Mouse (Mus musculus) cerebellum, postnatal 10 days (tissue): ENCODE results near the gene Il5.

Experiments
- DNase-seq, 2 experiments: peaks; one replicate each; pipeline ENCODE4 v3.0.0; 2021; ENCODE audit warnings: mixed read lengths in 2 of 2

Gene Il5

DNA sequence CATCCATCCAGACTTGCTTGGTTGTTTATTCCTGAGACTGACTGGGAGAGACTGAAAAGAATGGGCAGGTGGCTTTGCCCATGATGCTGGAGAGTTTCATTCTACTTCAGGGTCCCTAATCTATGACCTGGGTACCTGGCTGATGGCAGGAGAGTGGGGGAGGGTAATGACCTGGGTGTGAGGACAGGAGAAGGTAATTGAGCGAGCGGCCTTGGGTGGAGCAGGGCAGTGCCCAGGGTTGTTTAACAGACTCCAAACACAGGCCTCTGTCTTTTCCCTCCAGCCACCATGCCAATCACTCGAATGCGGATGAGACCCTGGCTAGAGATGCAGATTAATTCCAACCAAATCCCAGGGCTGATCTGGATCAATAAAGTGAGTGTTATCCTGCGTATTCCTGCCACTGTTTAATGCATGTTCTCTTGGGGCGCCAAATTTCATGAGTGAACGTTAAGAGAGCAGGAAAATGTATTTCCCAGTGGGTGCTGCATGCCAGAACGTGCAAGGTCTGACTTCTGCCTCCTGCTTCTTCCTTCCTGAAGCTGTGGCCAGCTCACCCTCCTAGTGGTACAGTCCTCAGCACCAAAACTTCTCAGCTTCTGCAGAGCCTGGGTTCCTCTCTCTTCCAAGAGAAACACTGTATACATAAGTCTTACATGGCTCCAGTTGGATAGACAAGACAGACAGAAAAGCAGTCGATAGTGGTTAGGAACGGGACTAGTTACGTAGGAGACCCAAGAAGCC, 50.6 kb downstream of the Il5 start:
- DNase-seq = no peak

DNA sequence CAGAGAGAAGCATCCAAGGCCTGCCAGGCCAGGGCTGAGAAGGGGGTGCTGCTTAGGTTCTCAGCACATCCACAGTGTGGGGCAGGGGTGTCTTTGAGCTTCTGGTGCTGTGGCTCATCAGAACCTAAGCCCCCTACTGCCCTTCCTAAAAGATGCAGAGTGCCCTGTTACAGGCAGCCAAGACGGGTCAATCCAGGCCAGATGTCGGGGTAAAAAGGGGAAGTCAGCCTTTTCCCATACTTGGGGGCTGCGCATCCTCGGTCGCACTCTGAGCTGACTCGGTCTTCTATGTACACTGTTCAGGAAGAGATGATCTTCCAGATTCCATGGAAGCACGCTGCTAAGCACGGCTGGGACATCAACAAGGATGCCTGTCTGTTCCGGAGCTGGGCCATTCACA, 51.9 kb downstream of the Il5 start:
- no peak for DNase-seq

DNA sequence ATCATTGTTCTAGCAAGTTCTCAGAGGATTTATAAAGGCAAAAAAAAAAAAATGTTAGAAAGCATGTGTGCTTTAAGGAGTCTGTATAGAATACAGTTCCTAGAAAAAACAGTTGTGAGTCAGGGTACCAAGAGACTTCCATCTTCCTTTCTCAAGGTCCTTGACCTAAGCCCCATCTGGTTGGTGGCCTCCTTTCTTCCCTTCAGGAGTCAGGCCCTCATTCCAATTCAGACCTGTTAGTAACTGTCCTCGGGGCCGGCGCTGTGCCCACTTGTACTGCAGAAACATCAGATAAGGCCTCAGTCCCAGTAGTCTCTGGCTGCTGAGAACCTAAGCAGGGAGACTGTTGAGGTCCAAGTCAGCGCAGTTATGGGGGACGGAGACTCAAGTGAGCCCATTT, 52.5 kb downstream of the Il5 start, which contains the start of gene Gm17334:
Gene Gm17334 (minus strand): TSS at position 101 of the 400 bp plus-strand sequence.
- no peak for DNase-seq

DNA sequence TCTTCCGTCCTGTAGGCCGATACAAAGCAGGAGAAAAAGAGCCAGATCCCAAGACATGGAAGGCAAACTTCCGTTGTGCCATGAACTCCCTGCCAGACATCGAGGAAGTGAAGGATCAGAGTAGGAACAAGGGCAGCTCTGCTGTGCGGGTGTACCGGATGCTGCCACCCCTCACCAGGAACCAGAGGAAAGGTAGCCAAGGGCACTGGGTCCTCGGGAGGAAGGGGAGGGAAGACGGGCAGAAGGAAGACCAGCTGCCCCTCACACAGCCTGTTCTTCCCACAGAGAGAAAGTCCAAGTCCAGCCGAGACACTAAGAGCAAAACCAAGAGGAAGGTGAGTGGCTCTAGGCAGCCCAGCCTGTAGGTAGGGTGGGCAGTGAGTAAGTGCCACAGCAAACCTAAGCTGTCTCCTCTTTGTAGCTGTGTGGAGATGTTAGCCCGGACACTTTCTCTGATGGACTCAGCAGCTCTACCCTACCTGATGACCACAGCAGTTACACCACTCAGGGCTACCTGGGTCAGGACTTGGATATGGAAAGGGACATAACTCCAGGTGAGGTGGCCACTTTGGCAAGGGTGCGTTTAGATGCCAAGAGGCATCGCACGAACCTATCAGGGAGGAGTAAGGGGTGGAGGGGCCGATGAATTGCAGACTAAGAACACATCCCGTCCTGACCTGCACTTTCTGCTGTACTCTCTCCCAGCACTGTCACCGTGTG, 53.2 kb downstream of the Il5 start:
- DNase-seq = no peak
